Mouse (Mus musculus) cerebellum, postnatal 4 days (tissue): ENCODE measurements around the gene Atp11a.

Experiments used
- DNase-seq, 2 experiments: peaks; one replicate each; pipeline ENCODE4 v3.0.0; 2022; ENCODE audit warnings: low spot score in 2 of 2, mixed read lengths in 1 of 2

Atp11a gene

GRCm38 (mm10) chr8:12871461-12871860, 114.6 kb downstream of the Atp11a start:
- no peak for DNase-seq

- no peak for DNase-seq
Observed at GRCm38 (mm10) chr8:12872983-12873356, 116.2 kb downstream of the Atp11a start.

- peak in 1 of 2 experiments; percentile 62 for DNase-seq
Observed at GRCm38 (mm10) chr8:12873357-12874046, 116.7 kb downstream of the Atp11a start, which contains the start of gene Mcf2l. Gene Mcf2l, plus strand, starts transcription at chr8:12873806.

GRCm38 (mm10) chr8:12874194-12874791, 117.5 kb downstream of the Atp11a start:
- DNase-seq = peak in 1 of 2 experiments; percentile 42

- no peak for DNase-seq
Observed at GRCm38 (mm10) chr8:12874971-12875370, 118.2 kb downstream of the Atp11a start.

- DNase-seq = no peak
Observed at GRCm38 (mm10) chr8:12877126-12877525, 120.3 kb downstream of the Atp11a start.

- no peak for DNase-seq
Observed at GRCm38 (mm10) chr8:12880163-12880562, 123.3 kb downstream of the Atp11a start.

GRCm38 (mm10) chr8:12883051-12884004, 126.5 kb downstream of the Atp11a start:
- no peak for DNase-seq

GRCm38 (mm10) chr8:12887772-12888435, 131.1 kb downstream of the Atp11a start:
- no peak for DNase-seq

- DNase-seq = no peak
Observed at GRCm38 (mm10) chr8:12889046-12889598, 132.3 kb downstream of the Atp11a start.

GRCm38 (mm10) chr8:12892882-12893446, 136.2 kb downstream of the Atp11a start:
- DNase-seq = no peak

GRCm38 (mm10) chr8:12893797-12894578, 137.2 kb downstream of the Atp11a start:
- no peak for DNase-seq

GRCm38 (mm10) chr8:12894783-12895534, 138.1 kb downstream of the Atp11a start:
- DNase-seq = no peak

GRCm38 (mm10) chr8:12895535-12896150, 138.8 kb downstream of the Atp11a start:
- no peak for DNase-seq

GRCm38 (mm10) chr8:12896494-12897373, 139.9 kb downstream of the Atp11a start:
- peak in 1 of 2 experiments; percentile 65 for DNase-seq

- no peak for DNase-seq
Observed at GRCm38 (mm10) chr8:12897815-12898214, 141.0 kb downstream of the Atp11a start.

- DNase-seq = no peak
Observed at GRCm38 (mm10) chr8:12903790-12904415, 147.1 kb downstream of the Atp11a start.

GRCm38 (mm10) chr8:12905122-12905521, 148.3 kb downstream of the Atp11a start:
- no peak for DNase-seq
